Mouse (Mus musculus) forebrain, embryonic 15.5 days (tissue): ENCODE results near the gene Lalba. TPM values are rescaled to one million over a fixed set of nuclear protein-coding genes. Genes with fewer than 3 reads are reported as not detected.
"Not testable (repeated sequence)": the region's sequence is repeated elsewhere in the genome, so short reads cannot be mapped to it uniquely, and the experiment has no call there.

ENCODE experiments used
- ATAC-seq: fragments of 200-750 bp; cut with Nextera tagmentation; replicated peaks from 2 replicates; pipeline ENCODE4 v1.8.0; 2017; ENCODE audit warnings: mild to moderate bottlenecking, moderate TSS enrichment, moderate library complexity
- H3K27ac ChIP-seq: fragments of 300-500 bp; sonication (generic); replicated peaks from 2 replicates; pipeline ENCODE4 v1.5.1; 2015; ENCODE audit warnings: mild to moderate bottlenecking, inconsistent platforms
- H3K27me3 ChIP-seq: fragments of 300-500 bp; sonication (generic); 2 replicates; pipeline ENCODE4 v1.6.1; 2015; ENCODE audit warnings: inconsistent platforms
- H3K36me3 ChIP-seq: fragments of 300-500 bp; sonication (generic); 2 replicates; pipeline ENCODE4 v1.6.1; 2015; ENCODE audit warnings: mild to moderate bottlenecking, inconsistent platforms
- H3K4me1 ChIP-seq: fragments of 300-500 bp; sonication (generic); 2 replicates; pipeline ENCODE4 v1.6.1; 2015; ENCODE audit warnings: inconsistent platforms
- H3K4me2 ChIP-seq: fragments of 300-500 bp; sonication (generic); replicated peaks from 2 replicates; pipeline ENCODE4 v1.6.1; 2015; ENCODE audit warnings: mild to moderate bottlenecking, inconsistent platforms
- H3K4me3 ChIP-seq: fragments of 300-500 bp; sonication (generic); 2 replicates; pipeline ENCODE4 v1.5.1; 2015; ENCODE audit warnings: mild to moderate bottlenecking, inconsistent platforms
- H3K9ac ChIP-seq: fragments of 300-500 bp; sonication (generic); replicated peaks from 2 replicates; pipeline ENCODE4 v1.6.1; 2015; ENCODE audit warnings: mild to moderate bottlenecking, inconsistent platforms
- H3K9me3 ChIP-seq: fragments of 300-500 bp; sonication (generic); 2 replicates; pipeline ENCODE4 v1.6.1; 2016; ENCODE audit warnings: inconsistent platforms
- WGBS: fragments of 180-500 bp; shearing (Covaris S2); methylation state at CpG from one replicate; pipeline ENCODE4 v1.1.7; 2015; ENCODE audit warnings: mixed read lengths; 5-methylcytosine and 5-hydroxymethylcytosine counted together
- polyA plus RNA-seq: library from polyadenylated mRNA; unstranded; fragments of >200 nt; fragmentation: Nextera tagmentation; extraction: Ambion mirVana; gene quantifications from 2 replicates; pipeline ENCODE4 v1.2.1, GENCODE M21; 2015

The Lalba gene
- polyA plus RNA-seq, 1 experiment from 2014 or later = not detected

GRCm38 (mm10) chr15:98483907-98484886 is 1.7 kb upstream of the Lalba start:
- Histone ChIP-seq H3K4me2 (no peak overlapping the region), H3K9me3 (no peaks in the 10 kb centered on the region), H3K9ac (no peak overlapping the region), H3K4me3 (no peak overlapping the region), H3K27me3 (no peaks in the 10 kb centered on the region), H3K27ac (no peak overlapping the region), H3K4me1 (no peaks in the 10 kb centered on the region), H3K36me3 (no peaks in the 10 kb centered on the region)
- WGBS = 83% methylated on average over 18 of the region's 18 CpGs
- ATAC-seq = no peak

GRCm38 (mm10) chr15:98479568-98480102 is 2.9 kb downstream of the Lalba start:
- Histone ChIP-seq H3K4me2 (no peak overlapping the region), H3K36me3 (no peaks in the 10 kb centered on the region), H3K27ac (no peak overlapping the region), H3K27me3 (no peaks in the 10 kb centered on the region), H3K9ac (no peak overlapping the region), H3K4me1 (no peaks in the 10 kb centered on the region), H3K4me3 (no peak overlapping the region), H3K9me3 (no peaks in the 10 kb centered on the region)
- no peak for ATAC-seq
- 72% methylated on average over 7 of the region's 7 CpGs for WGBS

GRCm38 (mm10) chr15:98476281-98476680 is 6.2 kb downstream of the Lalba start:
- Histone ChIP-seq H3K9me3 (no peaks in the 10 kb centered on the region), H3K27ac (no peak overlapping the region), H3K4me3 (no peak overlapping the region), H3K4me1 (no peaks in the 10 kb centered on the region), H3K27me3 (no peaks in the 10 kb centered on the region), H3K9ac (no peak overlapping the region), H3K4me2 (no peak overlapping the region), H3K36me3 (no peaks in the 10 kb centered on the region)
- ATAC-seq = no peak
- WGBS = 73% methylated on average over 5 of the region's 5 CpGs

DNA sequence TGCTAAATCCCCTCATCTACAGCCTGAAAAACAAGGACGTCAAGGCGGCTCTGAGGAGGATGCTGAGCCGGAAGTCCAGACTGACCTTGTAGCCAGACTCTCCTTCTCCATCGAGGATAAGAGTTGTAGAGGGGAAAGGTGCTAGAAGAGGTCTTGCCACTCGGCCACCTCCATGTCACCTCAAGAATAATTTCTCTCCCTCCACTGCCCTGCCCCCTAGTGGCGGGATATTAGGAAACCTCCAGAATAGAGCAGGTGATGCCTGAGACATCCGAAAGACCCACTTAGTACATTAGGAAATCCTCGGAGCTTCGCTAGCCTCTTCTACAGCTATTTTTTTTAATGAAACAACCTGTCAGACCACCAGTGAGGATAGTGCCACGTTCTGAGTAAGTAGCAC is 7.1 kb downstream of the Lalba start:
- no peak overlapping the region for H3K4me3 ChIP-seq
- no peak overlapping the region for H3K4me2 ChIP-seq
- no peaks in the 10 kb centered on the region for H3K27me3 ChIP-seq
- H3K27ac ChIP-seq = no peak overlapping the region
- ATAC-seq = no peak
- WGBS = 60% methylated on average over 10 of the region's 10 CpGs
- no peak overlapping the region for H3K9ac ChIP-seq
- H3K4me1 ChIP-seq = no peaks in the 10 kb centered on the region
- H3K9me3 ChIP-seq = no peaks in the 10 kb centered on the region
- H3K36me3 ChIP-seq = no peaks in the 10 kb centered on the region

DNA sequence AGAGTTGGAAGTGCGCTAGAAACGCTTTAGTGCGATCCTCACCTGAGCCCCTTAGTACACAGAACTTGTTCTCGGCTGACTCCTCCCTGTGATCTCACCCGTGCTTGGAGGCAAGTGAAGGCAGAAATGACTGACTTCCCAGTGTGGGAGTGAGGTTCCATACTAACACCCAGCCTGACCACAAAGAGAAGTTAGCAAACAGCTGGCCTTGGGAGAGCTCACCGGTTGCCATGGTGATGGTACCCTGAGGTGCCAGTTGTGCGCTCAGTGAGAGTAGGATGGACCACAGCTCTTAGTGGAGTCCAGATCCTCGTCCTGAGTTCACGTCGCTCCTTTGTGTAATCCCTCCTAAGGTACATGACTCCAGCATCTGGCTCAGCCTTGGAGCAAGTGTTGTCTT is 7.6 kb downstream of the Lalba start:
- Histone ChIP-seq H3K4me3 (no peak overlapping the region), H3K27ac (no peak overlapping the region), H3K9ac (no peak overlapping the region), H3K36me3 (no peaks in the 10 kb centered on the region), H3K9me3 (no peaks in the 10 kb centered on the region), H3K4me2 (no peak overlapping the region), H3K27me3 (no peaks in the 10 kb centered on the region), H3K4me1 (no peaks in the 10 kb centered on the region)
- WGBS = 79% methylated on average over 10 of the region's 10 CpGs
- no peak for ATAC-seq

DNA sequence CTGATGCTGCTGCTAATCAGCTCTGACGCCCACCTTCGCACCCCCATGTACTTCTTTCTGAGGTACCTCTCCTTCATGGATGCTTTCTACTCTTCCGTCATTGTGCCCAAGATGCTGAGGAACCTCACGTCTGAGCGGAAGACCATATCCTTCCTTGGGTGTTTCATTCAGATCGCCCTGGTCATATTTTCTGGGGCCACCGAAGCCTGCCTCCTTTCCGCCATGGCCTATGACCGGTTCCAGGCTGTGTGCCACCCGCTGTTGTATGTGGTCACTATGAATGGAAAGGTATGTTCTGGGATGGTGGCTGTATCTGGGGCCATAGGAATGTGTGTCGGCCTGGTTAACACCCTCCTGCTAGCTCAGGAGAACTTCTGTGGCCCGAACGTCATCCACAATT is 11.0 kb downstream of the Lalba start:
- no peak overlapping the region for H3K9ac ChIP-seq
- ATAC-seq = no peak
- H3K36me3 ChIP-seq = no peaks in the 10 kb centered on the region
- H3K4me2 ChIP-seq = no peak overlapping the region
- H3K4me1 ChIP-seq = no peaks in the 10 kb centered on the region
- 93% methylated on average over 13 of the region's 13 CpGs for WGBS
- no peaks in the 10 kb centered on the region for H3K27me3 ChIP-seq
- no peaks in the 10 kb centered on the region for H3K9me3 ChIP-seq
- no peak overlapping the region for H3K27ac ChIP-seq
- no peak overlapping the region for H3K4me3 ChIP-seq

GRCm38 (mm10) chr15:98469596-98469995 is 12.9 kb downstream of the Lalba start, which contains the start of gene OR5BS1P:
TSS of gene OR5BS1P (plus strand) at chr15:98469896.
- H3K4me3 ChIP-seq = no peak within 1 kb of the TSS
- ATAC-seq = no peak

GRCm38 (mm10) chr15:98452288-98452687 is 30.2 kb downstream of the Lalba start, which contains the start of gene Olfr281:
TSS of gene Olfr281 (plus strand) at chr15:98452588.
- no peak within 1 kb of the TSS for H3K9ac ChIP-seq
- no peaks in the 10 kb centered on the region for H3K4me1 ChIP-seq
- H3K4me2 ChIP-seq = no peak within 1 kb of the TSS
- no peaks in the 10 kb centered on the region for H3K36me3 ChIP-seq
- H3K9me3 ChIP-seq = no peaks in the 10 kb centered on the region
- 92% methylated on average over 7 of the region's 7 CpGs for WGBS
- H3K27me3 ChIP-seq = no peaks in the 10 kb centered on the region
- H3K27ac ChIP-seq = no peak within 1 kb of the TSS
- ATAC-seq = no peak
- no peak within 1 kb of the TSS for H3K4me3 ChIP-seq

More at GRCm38 (mm10) chr15:98469596-98469995, 12.9 kb downstream of the Lalba start, which contains the start of gene OR5BS1P:
- H3K4me1 ChIP-seq = no peaks in the 10 kb centered on the region
- no peaks in the 10 kb centered on the region for H3K36me3 ChIP-seq
- H3K4me2 ChIP-seq = no peak within 1 kb of the TSS
- 95% methylated on average over 4 of the region's 4 CpGs for WGBS
- no peaks in the 10 kb centered on the region for H3K27me3 ChIP-seq
- no peaks in the 10 kb centered on the region for H3K9me3 ChIP-seq
- no peak within 1 kb of the TSS for H3K9ac ChIP-seq
- no peak within 1 kb of the TSS for H3K27ac ChIP-seq

GRCm38 (mm10) chr15:98448521-98448920 is 34.0 kb downstream of the Lalba start:
- Histone ChIP-seq H3K4me3 (no peak overlapping the region), H3K9me3 (no peaks in the 10 kb centered on the region), H3K27ac (no peak overlapping the region), H3K4me1 (no peaks in the 10 kb centered on the region), H3K4me2 (no peak overlapping the region), H3K9ac (no peak overlapping the region), H3K36me3 (no peaks in the 10 kb centered on the region), H3K27me3 (no peaks in the 10 kb centered on the region)
- WGBS = 60% methylated on average over 4 of the region's 4 CpGs
- ATAC-seq = no peak

DNA sequence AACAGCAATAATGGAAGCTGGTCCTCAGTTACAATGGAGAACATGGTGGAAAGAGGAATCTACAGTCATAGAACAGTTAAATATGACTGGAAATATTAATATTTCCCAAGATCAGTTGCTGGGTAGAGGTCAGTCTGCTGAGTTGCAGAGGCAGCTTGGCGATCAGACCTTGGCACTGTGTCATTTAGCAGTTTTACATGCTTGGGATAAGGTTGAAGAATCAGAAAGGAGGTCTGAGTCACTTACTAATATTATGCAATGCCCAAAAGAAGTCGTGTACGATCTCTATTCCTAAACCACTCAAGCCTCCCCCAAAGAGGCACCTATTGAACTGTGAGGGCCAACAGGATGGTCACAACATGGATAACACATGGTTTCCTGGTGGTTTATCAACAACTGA is 38.0 kb downstream of the Lalba start:
- H3K27me3 ChIP-seq = no peaks in the 10 kb centered on the region
- H3K4me3 ChIP-seq = no peak overlapping the region
- no peak overlapping the region for H3K27ac ChIP-seq
- H3K36me3 ChIP-seq = no peaks in the 10 kb centered on the region
- H3K9me3 ChIP-seq = no peaks in the 10 kb centered on the region
- no peak overlapping the region for H3K4me2 ChIP-seq
- no peak for ATAC-seq
- H3K4me1 ChIP-seq = no peaks in the 10 kb centered on the region
- H3K9ac ChIP-seq = no peak overlapping the region
- WGBS = 85% methylated on average over 3 of the region's 3 CpGs

DNA sequence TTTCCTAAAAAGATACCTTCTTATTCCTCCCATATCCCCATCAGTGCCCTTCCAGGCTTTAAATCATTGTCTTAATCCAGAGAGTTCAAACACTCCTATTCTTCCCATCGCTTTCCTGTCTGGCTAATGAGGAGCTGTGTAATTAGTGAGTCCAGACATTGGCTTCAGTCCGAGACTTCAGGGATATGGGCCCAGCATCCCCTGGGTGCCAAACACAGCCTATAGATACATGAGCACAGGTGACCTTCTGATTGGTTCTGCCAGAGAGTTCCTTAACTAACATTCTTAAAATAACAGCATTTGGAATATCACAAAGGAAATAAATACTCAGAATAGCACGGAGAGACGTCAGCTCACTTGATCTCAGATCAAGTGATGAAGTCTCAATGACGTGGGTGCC is 51.6 kb downstream of the Lalba start, which contains the start of gene Olfr282:
TSS of gene Olfr282 (plus strand) at position 301 of the 400 bp plus-strand sequence.
- H3K4me2 ChIP-seq, H3K4me1 ChIP-seq, H3K27me3 ChIP-seq, H3K9ac ChIP-seq, H3K36me3 ChIP-seq, H3K9me3 ChIP-seq, H3K4me3 ChIP-seq, ATAC-seq, H3K27ac ChIP-seq: not testable (repeated sequence)
- WGBS = 56% methylated on average over 5 of the region's 5 CpGs
